Mouse (Mus musculus): ENCODE results near the gene Ppp1r36.

- TF ChIP-seq CTCF (IDR thresholded peaks at IDR 0.05; ENCODE audit: extremely low read depth, insufficient read depth, low read length) (no peak), POLR2A (IDR thresholded peaks at IDR 0.05; ENCODE audit: extremely low read depth, insufficient read depth, low read length) (no peak)
These were observed 15.7 kb upstream of the Ppp1r36 start for GRCm38 (mm10) chr12:76401674-76402073.
